Mouse (Mus musculus) MEL (cell line): Measurements from ENCODE around the gene Slc9a3r2.

Experiments used
- CTCF ChIP-seq, 3 experiments: IDR thresholded peaks in 2 of 3; conservative IDR thresholded peaks in 1 of 3; 2 replicates each; pipeline ENCODE4 v1.5.1; 2011 to 2012; ENCODE audit warnings: low read length in 3 of 3, low read depth in 2 of 3, mild to moderate bottlenecking in 2 of 3, improper control_type of control experiment in 1 of 3, inconsistent platforms in 1 of 3, mixed read lengths in 1 of 3, moderate library complexity in 1 of 3; ENCODE audit not compliant: control insufficient read depth in 1 of 3, insufficient read depth in 1 of 3, poor library complexity in 1 of 3, severe bottlenecking in 1 of 3
- POLR2AphosphoS2 ChIP-seq: IDR thresholded peaks from 2 replicates; pipeline ENCODE4 v1.6.1; 2011; ENCODE audit warnings: low read length, improper control_type of control experiment
- ZNF384 ChIP-seq: IDR thresholded peaks from 2 replicates; pipeline ENCODE4 v1.6.1; 2012; ENCODE audit warnings: low read depth, mild to moderate bottlenecking, inconsistent platforms, low read length, improper control_type of control experiment

- no peak for TF ChIP-seq ZNF384
- TF ChIP-seq POLR2AphosphoS2 = no peak
- no peak for TF ChIP-seq CTCF (IDR thresholded peaks at IDR 0.05 in 2 of 3, conservative IDR thresholded peaks at IDR 0.05 in 1 of 3; ENCODE audit: control insufficient read depth in 1 of 3, insufficient read depth in 1 of 3, low read depth in 2 of 3, low read length in 3 of 3, poor library complexity in 1 of 3, severe bottlenecking in 1 of 3)
These were observed 17.2 kb downstream of the Slc9a3r2 start for GRCm38 (mm10) chr17:24632813-24633449.
